Mouse (Mus musculus): ENCODE measurements around the gene Zc3h7a. TPM values are rescaled to one million over a fixed set of nuclear protein-coding genes. Genes with fewer than 3 reads are reported as not detected.
"Not testable (repeated sequence)": the region's sequence is repeated elsewhere in the genome, so short reads cannot be mapped to it uniquely, and the experiment has no call there.

Gene Zc3h7a
- polyA plus RNA-seq, 1 experiment from 2014 or later, result 113 TPM

- DNase-seq (ENCODE audit: low spot score) (no peak), ATAC-seq (ENCODE audit: low FRiP score) (no peak)
- H3K4me3 ChIP-seq (ENCODE audit: low read depth, low read length), result no peak overlapping the region
- no peak overlapping the region for H3K4me2 ChIP-seq (replicated peaks; ENCODE audit: low read depth, low read length)
- WGBS, result 86% methylated on average over 6 of the region's 6 CpGs
- H3K9me3 ChIP-seq (ENCODE audit: control insufficient read depth, low read length), result no peaks in the 10 kb centered on the region
- H3K36me3 ChIP-seq (ENCODE audit: control insufficient read depth, insufficient read depth, low read length), result no peaks in the 10 kb centered on the region
- H3K9ac ChIP-seq (ENCODE audit: low read depth, low read length), result no peak overlapping the region
- no peaks in the 10 kb centered on the region for H3K27me3 ChIP-seq (ENCODE audit: control insufficient read depth, insufficient read depth, low read length)
- H3K27ac ChIP-seq (ENCODE audit: low read depth, low read length), result no peak overlapping the region
- H3K4me1 ChIP-seq (replicated peaks; ENCODE audit: control insufficient read depth, insufficient read depth, low read length), result no peaks in the 10 kb centered on the region
Measured at GRCm38 (mm10) chr16:11171679-11172078, 4.5 kb downstream of the Zc3h7a start.

GRCm38 (mm10) chr16:11166431-11166830 lies 9.8 kb downstream of the Zc3h7a start:
- 0 out of 2 replicates have a peak, but pooled peaks cover 3% of the 10 kb centered on the region for H3K36me3 ChIP-seq (ENCODE audit: control insufficient read depth, insufficient read depth, low read length)
- 79% methylated on average over 2 of the region's 2 CpGs for WGBS
- H3K4me3 ChIP-seq (ENCODE audit: low read depth, low read length), result no peak overlapping the region
- H3K27ac ChIP-seq (ENCODE audit: low read depth, low read length), result no peak overlapping the region
- no peaks in the 10 kb centered on the region for H3K4me1 ChIP-seq (replicated peaks; ENCODE audit: control insufficient read depth, insufficient read depth, low read length)
- no peaks in the 10 kb centered on the region for H3K27me3 ChIP-seq (ENCODE audit: control insufficient read depth, insufficient read depth, low read length)
- no peak overlapping the region for H3K4me2 ChIP-seq (replicated peaks; ENCODE audit: low read depth, low read length)
- DNase-seq (ENCODE audit: low spot score), result no peak
- H3K9me3 ChIP-seq (ENCODE audit: control insufficient read depth, low read length), result no peaks in the 10 kb centered on the region
- H3K9ac ChIP-seq (ENCODE audit: low read depth, low read length), result no peak overlapping the region
- ATAC-seq (ENCODE audit: low FRiP score), result no peak

GRCm38 (mm10) chr16:11164695-11165255 lies 11.4 kb downstream of the Zc3h7a start:
- Histone ChIP-seq H3K9me3 (ENCODE audit: control insufficient read depth, low read length) (no peaks in the 10 kb centered on the region), H3K4me2 (replicated peaks; ENCODE audit: low read depth, low read length) (no peak overlapping the region), H3K4me3 (ENCODE audit: low read depth, low read length) (no peak overlapping the region), H3K27ac (ENCODE audit: low read depth, low read length) (no peak overlapping the region), H3K4me1 (replicated peaks; ENCODE audit: control insufficient read depth, insufficient read depth, low read length) (no peaks in the 10 kb centered on the region), H3K27me3 (ENCODE audit: control insufficient read depth, insufficient read depth, low read length) (no peaks in the 10 kb centered on the region), H3K36me3 (ENCODE audit: control insufficient read depth, insufficient read depth, low read length) (0 out of 2 replicates have a peak, but pooled peaks cover 3% of the 10 kb centered on the region), H3K9ac (ENCODE audit: low read depth, low read length) (no peak overlapping the region)
- ATAC-seq (ENCODE audit: low FRiP score) (no peak), DNase-seq (ENCODE audit: low spot score) (no peak)
- 83% methylated on average over 3 of the region's 3 CpGs for WGBS

DNA sequence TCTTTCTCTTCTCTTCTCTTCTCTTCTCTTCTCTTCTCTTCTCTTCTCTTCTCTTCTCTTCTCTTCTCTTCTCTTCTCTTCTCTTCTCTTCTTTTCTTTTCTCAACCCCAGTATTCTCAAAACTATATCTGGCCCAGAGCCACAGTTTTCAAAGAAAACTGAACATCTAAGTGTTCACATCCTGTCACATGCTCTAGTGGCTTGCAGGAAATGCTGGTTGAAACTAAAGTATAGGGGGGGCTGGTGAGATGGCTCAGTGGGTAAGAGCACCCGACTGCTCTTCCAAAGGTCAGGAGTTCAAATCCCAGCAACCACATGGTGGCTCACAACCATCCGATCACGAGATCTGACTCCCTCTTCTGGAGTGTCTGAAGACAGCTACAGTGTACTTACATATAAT lies 18.5 kb downstream of the Zc3h7a start:
- H3K4me2 ChIP-seq (replicated peaks; ENCODE audit: low read depth, low read length); ATAC-seq (ENCODE audit: low FRiP score); H3K4me3 ChIP-seq (ENCODE audit: low read depth, low read length); H3K9ac ChIP-seq (ENCODE audit: low read depth, low read length); H3K4me1 ChIP-seq (replicated peaks; ENCODE audit: control insufficient read depth, insufficient read depth, low read length); H3K9me3 ChIP-seq (ENCODE audit: control insufficient read depth, low read length); H3K27ac ChIP-seq (ENCODE audit: low read depth, low read length); DNase-seq (ENCODE audit: low spot score); H3K27me3 ChIP-seq (ENCODE audit: control insufficient read depth, insufficient read depth, low read length): not testable (repeated sequence)
- 61% methylated on average over 1 of the region's 3 CpGs for WGBS
- H3K36me3 ChIP-seq (ENCODE audit: control insufficient read depth, insufficient read depth, low read length), result peaks cover 11% of the 10 kb centered on the region

- Histone ChIP-seq H3K27me3 (ENCODE audit: control insufficient read depth, insufficient read depth, low read length) (no peaks in the 10 kb centered on the region), H3K9me3 (ENCODE audit: control insufficient read depth, low read length) (no peaks in the 10 kb centered on the region), H3K36me3 (ENCODE audit: control insufficient read depth, insufficient read depth, low read length) (peaks cover 8% of the 10 kb centered on the region), H3K4me2 (replicated peaks; ENCODE audit: low read depth, low read length) (no peak overlapping the region), H3K9ac (ENCODE audit: low read depth, low read length) (no peak overlapping the region), H3K4me1 (replicated peaks; ENCODE audit: control insufficient read depth, insufficient read depth, low read length) (no peaks in the 10 kb centered on the region), H3K4me3 (ENCODE audit: low read depth, low read length) (no peak overlapping the region), H3K27ac (ENCODE audit: low read depth, low read length) (no peak overlapping the region)
- no peak for ATAC-seq (ENCODE audit: low FRiP score)
- DNase-seq (ENCODE audit: low spot score), result no peak
Measured at GRCm38 (mm10) chr16:11154500-11154899, 21.7 kb downstream of the Zc3h7a start.

- H3K4me1 ChIP-seq (replicated peaks; ENCODE audit: control insufficient read depth, insufficient read depth, low read length); H3K27me3 ChIP-seq (ENCODE audit: control insufficient read depth, insufficient read depth, low read length); H3K4me2 ChIP-seq (replicated peaks; ENCODE audit: low read depth, low read length); H3K9ac ChIP-seq (ENCODE audit: low read depth, low read length); ATAC-seq (ENCODE audit: low FRiP score); H3K9me3 ChIP-seq (ENCODE audit: control insufficient read depth, low read length); H3K36me3 ChIP-seq (ENCODE audit: control insufficient read depth, insufficient read depth, low read length); H3K27ac ChIP-seq (ENCODE audit: low read depth, low read length); H3K4me3 ChIP-seq (ENCODE audit: low read depth, low read length): not testable (repeated sequence)
- 15% methylated on average over 54 of the region's 56 CpGs for WGBS
- peak; percentile 31 for DNase-seq (ENCODE audit: low spot score)
Measured at GRCm38 (mm10) chr16:11143706-11144483, 32.3 kb downstream of the Zc3h7a start.

GRCm38 (mm10) chr16:11134348-11135344 lies 41.5 kb downstream of the Zc3h7a start, which contains the start of gene Txndc11:
Gene Txndc11, minus strand, starts transcription at chr16:11134650.
- DNase-seq (ENCODE audit: low spot score) (peak; percentile 99), ATAC-seq (ENCODE audit: low FRiP score) (peak; percentile 99)
- WGBS, result under 1% methylated on average over 75 of the region's 80 CpGs
- Histone ChIP-seq H3K27me3 (ENCODE audit: control insufficient read depth, insufficient read depth, low read length) (no peaks in the 10 kb centered on the region), H3K4me3 (ENCODE audit: low read depth, low read length) (peak within 1 kb of the TSS; percentile 69), H3K36me3 (ENCODE audit: control insufficient read depth, insufficient read depth, low read length) (no peaks in the 10 kb centered on the region), H3K4me2 (replicated peaks; ENCODE audit: low read depth, low read length) (peak within 1 kb of the TSS; percentile 77), H3K27ac (ENCODE audit: low read depth, low read length) (peak within 1 kb of the TSS; percentile 79), H3K9ac (ENCODE audit: low read depth, low read length) (peak within 1 kb of the TSS; percentile 73), H3K4me1 (replicated peaks; ENCODE audit: control insufficient read depth, insufficient read depth, low read length) (peaks cover 5% of the 10 kb centered on the region), H3K9me3 (ENCODE audit: control insufficient read depth, low read length) (no peaks in the 10 kb centered on the region)

DNA sequence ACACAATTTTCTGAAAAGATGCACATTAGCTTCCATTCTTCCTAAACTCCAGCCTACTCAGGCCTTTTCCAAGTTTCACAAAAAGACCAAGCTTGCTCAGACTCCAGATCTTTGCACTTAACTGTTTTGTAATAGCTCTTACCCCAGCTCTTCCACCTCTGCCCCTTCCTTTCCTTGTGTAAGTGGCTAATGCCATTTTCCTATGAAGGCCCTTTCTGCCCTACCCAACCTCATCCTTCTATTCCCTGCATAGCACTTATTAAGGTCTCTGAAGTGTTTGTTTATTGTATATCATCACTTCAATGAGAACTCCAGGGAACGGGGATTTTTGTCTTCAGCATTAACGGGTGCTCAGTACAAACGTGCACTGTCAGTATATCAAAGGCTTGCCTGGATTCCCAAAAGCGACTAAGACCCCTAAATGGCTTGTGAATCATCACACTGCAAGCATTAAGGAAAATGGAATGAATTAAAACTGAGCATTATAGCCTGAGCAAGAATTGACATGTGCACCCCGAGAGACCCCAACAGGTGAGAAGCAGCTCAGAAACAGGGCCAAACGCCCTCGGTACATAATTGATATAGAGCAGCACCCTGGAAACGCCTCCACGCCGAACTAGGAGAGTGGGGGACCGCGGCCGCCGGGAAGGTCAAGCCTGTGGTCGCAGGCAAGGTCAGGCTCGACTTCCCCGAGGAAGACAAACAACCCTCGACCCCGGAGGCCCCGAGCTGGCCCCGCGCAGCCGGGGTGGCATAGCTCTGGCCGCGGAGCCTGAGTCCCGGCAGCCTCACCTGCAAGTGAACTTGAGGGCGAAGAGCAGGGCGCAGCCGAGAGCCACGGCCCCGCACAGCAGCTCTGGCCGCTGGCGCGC lies 42.5 kb downstream of the Zc3h7a start:
- peak overlapping the region; percentile 69 for H3K4me3 ChIP-seq (ENCODE audit: low read depth, low read length)
- no peaks in the 10 kb centered on the region for H3K27me3 ChIP-seq (ENCODE audit: control insufficient read depth, insufficient read depth, low read length)
- H3K9ac ChIP-seq (ENCODE audit: low read depth, low read length), result peak overlapping the region; percentile 73
- ATAC-seq (ENCODE audit: low FRiP score) (no peak), DNase-seq (ENCODE audit: low spot score) (no peak)
- no peaks in the 10 kb centered on the region for H3K36me3 ChIP-seq (ENCODE audit: control insufficient read depth, insufficient read depth, low read length)
- peaks cover 5% of the 10 kb centered on the region for H3K4me1 ChIP-seq (replicated peaks; ENCODE audit: control insufficient read depth, insufficient read depth, low read length)
- under 1% methylated on average over 34 of the region's 34 CpGs for WGBS
- peak overlapping the region; percentile 77 for H3K4me2 ChIP-seq (replicated peaks; ENCODE audit: low read depth, low read length)
- peak overlapping the region; percentile 79 for H3K27ac ChIP-seq (ENCODE audit: low read depth, low read length)
- no peaks in the 10 kb centered on the region for H3K9me3 ChIP-seq (ENCODE audit: control insufficient read depth, low read length)
